Mouse (Mus musculus) lung, postnatal 0 days (tissue): ENCODE data around the gene Fam172a.

Experiments used
- CTCF ChIP-seq: IDR thresholded peaks from 2 replicates; pipeline ENCODE4 v1.5.1; 2016; ENCODE audit warnings: antibody characterized with exemption, mild to moderate bottlenecking
- EP300 ChIP-seq: IDR thresholded peaks from 2 replicates; pipeline ENCODE4 v1.6.1; 2016; ENCODE audit warnings: antibody characterized with exemption, mild to moderate bottlenecking, control low read depth

GRCm38 (mm10) chr13:78201871-78202565 is 500.2 kb downstream of the Fam172a start:
- no peak for TF ChIP-seq CTCF
- no peak for TF ChIP-seq EP300
